ENCODE assay signal across 8 mouse cellular contexts in the genomic region with DNA sequence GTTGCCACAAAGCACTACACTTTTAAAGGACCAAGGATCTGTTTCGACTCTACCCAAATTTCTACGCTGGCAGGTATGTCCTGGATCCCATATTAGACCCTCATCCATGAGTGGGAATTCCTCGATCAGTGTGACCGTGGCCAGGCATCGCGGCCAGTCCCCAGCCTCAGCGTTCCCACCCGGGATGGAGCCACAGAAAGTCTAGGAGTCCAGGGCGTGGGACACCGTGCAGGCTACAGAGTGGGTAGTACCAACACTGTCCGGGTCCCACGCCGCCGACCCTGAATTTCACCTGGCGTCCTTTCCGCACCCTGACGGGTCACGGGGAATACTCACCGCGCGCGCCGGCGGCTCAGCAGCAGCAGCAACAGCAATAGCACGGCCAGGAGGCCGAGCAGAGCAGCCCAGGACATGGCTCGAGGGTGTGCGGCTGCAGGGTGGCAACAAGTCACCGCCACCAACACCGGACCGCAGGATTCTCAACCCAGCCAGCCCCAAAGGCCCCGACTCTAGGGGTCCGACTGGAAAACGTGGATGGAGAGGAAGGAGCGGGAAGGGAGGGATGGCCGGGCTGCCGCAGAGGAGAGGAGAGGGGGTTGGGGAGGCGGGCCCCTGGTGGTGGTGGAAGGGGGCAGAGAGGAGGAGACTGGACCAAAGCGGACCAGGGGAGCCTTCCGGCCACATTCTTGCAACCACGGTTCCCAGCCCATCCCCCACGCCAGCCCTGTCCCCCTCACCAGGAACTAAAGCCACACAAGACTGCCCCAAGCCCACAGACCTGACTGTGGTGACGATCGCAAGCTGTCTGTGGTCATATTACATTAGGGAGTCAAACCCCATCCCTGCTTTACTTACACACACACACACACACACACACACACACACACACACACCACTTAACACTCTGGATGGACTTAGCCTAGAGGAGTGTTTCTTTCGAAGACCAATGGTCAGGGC. TPM values are rescaled to one million over a fixed set of nuclear protein-coding genes. Genes with fewer than 3 reads are reported as not detected.
DNase-seq lines count a peak whose midpoint lies in the region; ATAC-seq and TF ChIP-seq lines count a peak whose summit lies in the region.

A gene (minus strand): TSS at position 597 of the 957 bp plus-strand sequence.

- H3K4me1 ChIP-seq in forebrain, embryonic 16.5 days (replicated peaks; ENCODE audit: control insufficient read depth, insufficient read depth, low read length), result peaks cover 8% of the 10 kb centered on the region
- peaks cover 10% of the 10 kb centered on the region for H3K4me1 ChIP-seq in hindbrain, embryonic 15.5 days (replicated peaks)

- peak within 1 kb of the TSS; percentile 60 for H3K9ac ChIP-seq in forebrain, embryonic 16.5 days (replicated peaks; ENCODE audit: low read depth, low read length)
- H3K9ac ChIP-seq in hindbrain, embryonic 15.5 days, result peak within 1 kb of the TSS; percentile 46

- H3K27ac ChIP-seq in forebrain, embryonic 16.5 days (ENCODE audit: low read length), result no peak within 1 kb of the TSS
- no peak within 1 kb of the TSS for H3K27ac ChIP-seq in hindbrain, embryonic 15.5 days (replicated peaks)

- no peaks in the 10 kb centered on the region for H3K36me3 ChIP-seq in C2C12 (ENCODE audit: control insufficient read depth, insufficient read depth)
- H3K36me3 ChIP-seq in forebrain, embryonic 16.5 days (ENCODE audit: control insufficient read depth, insufficient read depth), result no peaks in the 10 kb centered on the region
- H3K36me3 ChIP-seq in hindbrain, embryonic 15.5 days, result no peaks in the 10 kb centered on the region

- H3ac ChIP-seq in C2C12 (ENCODE audit: control insufficient read depth, insufficient read length, low read depth), result peak within 1 kb of the TSS; percentile 38

- peaks cover 4% of the 10 kb centered on the region; the same call in 1 of the 2 replicates for H3K9me3 ChIP-seq in forebrain, embryonic 16.5 days (ENCODE audit: control insufficient read depth, low read length)
- H3K9me3 ChIP-seq in hindbrain, embryonic 15.5 days, result no peaks in the 10 kb centered on the region

- no peak for ATAC-seq in forebrain, embryonic 16.5 days
- ATAC-seq in hindbrain, embryonic 15.5 days (ENCODE audit: low FRiP score, low read depth), result 0 out of 2 replicates have a peak, but pooled peaks have one; percentile 42
- ATAC-seq in cerebellum, adult (ENCODE audit: insufficient number of reproducible peaks, low FRiP score, low TSS enrichment), result no peak; the same call in 1 of the 2 replicates

- no peaks in the 10 kb centered on the region for H3K27me3 ChIP-seq in C2C12 (ENCODE audit: control insufficient read depth, insufficient read depth, insufficient read length)
- peaks cover 4% of the 10 kb centered on the region; the same call in 1 of the 2 replicates for H3K27me3 ChIP-seq in forebrain, embryonic 16.5 days (replicated peaks; ENCODE audit: control insufficient read depth, insufficient read depth, low read length)
- H3K27me3 ChIP-seq in hindbrain, embryonic 15.5 days, result peaks cover 18% of the 10 kb centered on the region; the same call in 1 of the 2 replicates

- TF ChIP-seq CTCF in C2C12 (IDR thresholded peaks at IDR 0.05; ENCODE audit: control insufficient read depth, insufficient read depth, insufficient read length), result no peak

- H3K4me3 ChIP-seq in C2C12 (ENCODE audit: insufficient read depth, poor library complexity, severe bottlenecking), result peak within 1 kb of the TSS; percentile 16
- H3K4me3 ChIP-seq in forebrain, embryonic 16.5 days (replicated peaks; ENCODE audit: low read length), result peak within 1 kb of the TSS; percentile 43
- H3K4me3 ChIP-seq in hindbrain, embryonic 15.5 days, result peak within 1 kb of the TSS; percentile 44

- H3K79me3 ChIP-seq in C2C12 (ENCODE audit: low read depth), result peaks cover 1% of the 10 kb centered on the region

- WGBS in forebrain, embryonic 16.5 days, result 2% methylated on average over 44 of the region's 45 CpGs
- WGBS in hindbrain, embryonic 15.5 days, result 3% methylated on average over 45 of the region's 45 CpGs

- peak; percentile 18 for DNase-seq in adipocyte (ENCODE audit: low spot score)
- DNase-seq in lung, postnatal 14 days, result peak; percentile 38
- peak; percentile 37 for DNase-seq in urinary bladder, postnatal 25 days (ENCODE audit: low spot score)
- no peak for DNase-seq in layer of hippocampus, postnatal 14 days (ENCODE audit: low spot score in 2 of 2)

- H3K79me2 ChIP-seq in C2C12 (ENCODE audit: control insufficient read depth, insufficient read depth), result peaks cover 8% of the 10 kb centered on the region

- H3K4me2 ChIP-seq in forebrain, embryonic 16.5 days (ENCODE audit: low read length), result peak within 1 kb of the TSS; percentile 86
- peak within 1 kb of the TSS; percentile 91 for H3K4me2 ChIP-seq in hindbrain, embryonic 15.5 days

TF ChIP-seq in C2C12, 6 proteins besides CTCF, POLR2A, EP300 and RAD21:
- TF ChIP-seq MYOD1 (IDR thresholded peaks at IDR 0.05; ENCODE audit: control insufficient read depth, insufficient read length, low read depth) (no peak), CEBPB (IDR thresholded peaks at IDR 0.05; ENCODE audit: low read depth) (no peak)

RNA-seq across cellular contexts. Expression of the gene that starts here (rescaled TPM):
- polyA plus RNA-seq in C2C12 (2012; fragmentation: generic; extraction: Trizol), result 78.8 TPM
- 3.1 and 3.5 TPM in 2 replicates for polyA plus RNA-seq in forebrain, embryonic 16.5 days (2015; fragmentation: Nextera tagmentation; extraction: Ambion mirVana)
- polyA plus RNA-seq in hindbrain, embryonic 15.5 days (2015; fragmentation: Nextera tagmentation; extraction: Ambion mirVana), result 3.6 and 3.8 TPM in 2 replicates
- total RNA-seq in layer of hippocampus, postnatal 14 days (2021), result 1 to 10 TPM; 1.3 to 2.1 TPM

Comparison
In these comparisons a context has a peak if more than half of its experiments do, and no peak if none do; other contexts are left out.
1. RNA of the gene that starts here (polyA plus RNA-seq): 78.8 TPM in C2C12 (single experiment); 3.6 to 3.8 TPM in hindbrain, embryonic 15.5 days and 3.1 to 3.5 TPM in forebrain, embryonic 16.5 days; every median in the first group is over 10 times any median in the second.
2. DNase-seq: peak in adipocyte (single experiment), lung, postnatal 14 days (single experiment) and urinary bladder, postnatal 25 days (single experiment); none in layer of hippocampus, postnatal 14 days (0 of 2).
3. Peak in every context shown above with its lines, with median percentiles within 50 percentile points of each other: H3K4me3 ChIP-seq.